Mouse (Mus musculus): Measurements from ENCODE around the gene Gm10352.
"Not testable (repeated sequence)": the region's sequence is repeated elsewhere in the genome, so short reads cannot be mapped to it uniquely, and the experiment has no call there.

Gm10352 gene

GRCm38 (mm10) chrY:2900689-2901088, at the start of gene Gm10352:
Gene Gm10352 (plus strand): TSS chrY:2900989.
- DNase-seq (ENCODE audit: low read depth, low spot score) = not testable (repeated sequence)

GRCm38 (mm10) chrY:2932282-2932681, 31.5 kb downstream of the Gm10352 start, which contains the start of gene Gm29289:
Gene Gm29289 (plus strand): TSS chrY:2932582.
- not testable (repeated sequence) for DNase-seq (ENCODE audit: low read depth, low spot score)

Measured in A20 (cell line).